Mouse (Mus musculus) telencephalon, adult 2 months (tissue): ENCODE measurements around the gene Marcksl1.

Experiments
- DNase-seq: peaks from one replicate; pipeline ENCODE4 v3.0.0-alpha.2; 2011; ENCODE audit warnings: low read depth, low spot score

Gene Marcksl1

GRCm38 (mm10) chr4:129513086-129513767 is at the start of gene Marcksl1:
Marcksl1 (plus strand) TSS chr4:129513581.
- DNase-seq: no peak

DNA sequence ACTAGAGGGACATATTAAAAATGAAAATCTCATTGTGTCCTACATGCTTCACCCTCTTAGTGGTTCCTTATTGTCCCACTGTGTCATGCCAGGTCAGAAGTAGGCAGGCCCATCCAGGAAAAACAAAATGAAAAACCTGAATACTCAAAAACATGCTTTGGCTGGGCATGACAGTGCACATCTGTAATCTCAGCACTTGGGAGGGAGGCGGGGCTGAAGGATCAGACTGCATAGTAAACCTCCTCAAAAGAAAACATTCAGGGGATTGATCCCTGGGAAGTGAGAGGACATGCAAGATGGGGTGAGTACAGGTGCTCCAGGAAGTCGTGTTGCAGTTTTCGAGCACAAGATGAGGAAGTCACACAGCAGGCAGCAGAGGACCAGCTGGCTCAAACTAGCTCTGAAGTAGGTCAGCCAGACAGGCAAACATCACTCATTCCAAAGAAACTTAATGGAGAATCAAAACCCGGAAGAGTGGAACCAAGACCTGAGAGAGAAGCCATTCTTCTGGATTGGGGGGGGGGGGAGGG is 49.0 kb upstream of the Marcksl1 start:
- DNase-seq: no peak

GRCm38 (mm10) chr4:129476047-129476446 is 37.3 kb upstream of the Marcksl1 start:
- DNase-seq: no peak

DNA sequence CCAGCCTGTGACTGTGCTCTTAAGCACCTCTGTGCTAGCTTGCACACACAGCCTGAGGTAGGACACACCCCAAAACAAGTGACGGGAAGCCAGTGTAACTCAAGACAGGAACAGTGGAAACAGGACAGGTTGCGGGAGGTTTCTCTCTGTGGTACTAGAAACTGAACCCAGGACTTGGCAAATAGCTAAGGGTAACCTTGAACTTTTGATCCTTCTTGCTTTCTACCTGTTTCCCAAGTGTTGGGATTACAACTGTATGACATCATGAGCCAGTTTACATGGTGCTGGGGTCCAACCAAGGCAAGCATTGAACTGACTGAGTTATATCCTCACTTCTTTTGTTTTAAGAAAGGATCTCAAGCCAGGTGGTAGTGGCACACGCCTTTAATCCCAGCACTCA is 33.5 kb upstream of the Marcksl1 start:
- no peak for DNase-seq

GRCm38 (mm10) chr4:129481090-129481489 is 32.3 kb upstream of the Marcksl1 start:
- DNase-seq: no peak

DNA sequence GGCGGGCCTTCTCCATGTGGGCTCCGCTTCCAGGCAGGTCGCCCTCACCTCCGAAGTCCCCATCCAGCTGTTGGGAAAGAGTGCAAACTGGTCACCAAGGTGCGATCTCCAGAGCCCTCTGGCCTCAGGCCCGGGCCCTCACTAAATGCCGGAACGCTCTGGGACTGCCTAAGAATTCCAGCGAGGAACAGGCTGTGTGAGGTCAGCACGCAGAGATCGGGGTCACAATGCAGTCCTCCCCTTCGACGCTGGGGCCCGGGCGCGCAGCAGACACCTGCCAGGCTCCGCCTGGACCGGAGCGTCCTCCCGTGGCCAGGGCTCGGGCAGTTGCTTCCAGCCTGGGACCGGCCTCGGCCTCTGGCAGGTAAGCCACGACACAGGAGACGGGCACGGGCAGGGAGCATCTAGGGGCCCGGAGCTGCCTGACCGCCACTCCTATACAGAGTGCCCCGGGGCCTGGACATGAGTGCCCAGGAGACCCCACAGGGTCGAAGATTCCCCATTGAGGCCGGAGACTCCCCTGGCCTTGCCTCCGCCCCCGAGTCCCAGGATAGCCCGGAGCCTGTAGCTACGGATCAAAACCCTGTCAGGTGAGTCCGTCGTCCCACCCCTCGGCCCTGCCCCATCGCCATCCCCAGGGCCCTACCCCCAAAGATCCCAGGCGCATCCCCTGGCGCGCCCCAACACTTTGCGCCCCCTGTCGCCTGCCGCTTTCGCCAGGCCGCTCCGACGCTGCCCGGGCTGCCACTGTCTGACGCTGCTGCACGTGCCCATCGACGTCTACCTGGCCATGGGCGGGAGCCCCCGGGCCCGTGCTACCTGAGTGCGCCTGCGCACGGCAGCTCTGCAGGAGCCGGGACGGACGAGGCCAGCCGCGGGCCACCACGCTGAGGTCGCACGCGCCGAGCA is 22.2 kb upstream of the Marcksl1 start, which contains the start of the genes Tssk3 and Fam229a:
TSS of gene Tssk3 (minus strand) at position 51 of the 909 bp plus-strand sequence.
TSS of gene Fam229a (plus strand) at position 219 of the 909 bp plus-strand sequence.
- no peak for DNase-seq

GRCm38 (mm10) chr4:129494681-129495080 is 18.7 kb upstream of the Marcksl1 start:
- DNase-seq: no peak

GRCm38 (mm10) chr4:129495672-129496562 is 17.5 kb upstream of the Marcksl1 start:
- peak; percentile 81 for DNase-seq

DNA sequence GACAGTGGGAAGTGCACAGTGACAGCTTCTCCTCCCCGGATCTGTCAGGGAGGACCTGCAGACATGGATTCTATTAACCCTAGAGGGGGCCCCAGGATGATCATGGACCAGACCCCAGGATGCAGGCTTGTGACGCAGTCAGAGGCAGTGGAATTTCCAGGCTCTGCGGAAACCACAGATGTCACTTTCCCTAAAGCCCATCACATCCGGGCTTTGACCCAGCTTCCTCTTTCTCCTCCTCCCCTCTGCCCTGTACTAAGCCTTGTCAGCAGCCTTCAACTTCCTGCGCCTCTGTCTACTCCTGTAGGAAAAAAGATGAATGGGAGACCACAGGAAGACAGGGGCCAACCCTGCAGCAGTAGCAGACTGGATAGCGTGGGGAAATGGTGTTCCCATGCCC is 16.8 kb upstream of the Marcksl1 start:
- DNase-seq: no peak

DNA sequence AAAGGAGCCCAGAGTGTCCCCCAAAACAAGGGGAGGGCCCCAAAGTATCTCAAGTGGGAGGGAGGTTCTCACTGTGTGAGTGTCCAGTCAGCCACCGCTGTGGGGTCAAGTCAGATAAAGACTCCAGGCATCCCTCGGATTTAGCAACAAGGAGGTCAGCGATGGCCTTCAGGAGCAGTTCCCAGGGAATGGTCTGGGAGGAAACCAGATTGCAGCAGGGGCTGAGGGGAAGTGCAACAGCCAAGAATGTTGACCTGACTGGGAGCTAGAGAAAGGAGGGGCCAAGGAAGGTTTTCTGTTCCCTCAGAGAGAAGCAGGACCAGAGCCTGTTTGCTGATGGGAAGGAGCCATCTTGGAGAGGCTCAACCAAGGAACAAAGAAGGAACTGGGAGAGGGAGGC is 14.4 kb upstream of the Marcksl1 start:
- DNase-seq: no peak

- no peak for DNase-seq
These were observed 13.4 kb upstream of the Marcksl1 start for GRCm38 (mm10) chr4:129500017-129500416.

- no peak for DNase-seq
These were observed 12.5 kb upstream of the Marcksl1 start for GRCm38 (mm10) chr4:129500607-129501566.

DNA sequence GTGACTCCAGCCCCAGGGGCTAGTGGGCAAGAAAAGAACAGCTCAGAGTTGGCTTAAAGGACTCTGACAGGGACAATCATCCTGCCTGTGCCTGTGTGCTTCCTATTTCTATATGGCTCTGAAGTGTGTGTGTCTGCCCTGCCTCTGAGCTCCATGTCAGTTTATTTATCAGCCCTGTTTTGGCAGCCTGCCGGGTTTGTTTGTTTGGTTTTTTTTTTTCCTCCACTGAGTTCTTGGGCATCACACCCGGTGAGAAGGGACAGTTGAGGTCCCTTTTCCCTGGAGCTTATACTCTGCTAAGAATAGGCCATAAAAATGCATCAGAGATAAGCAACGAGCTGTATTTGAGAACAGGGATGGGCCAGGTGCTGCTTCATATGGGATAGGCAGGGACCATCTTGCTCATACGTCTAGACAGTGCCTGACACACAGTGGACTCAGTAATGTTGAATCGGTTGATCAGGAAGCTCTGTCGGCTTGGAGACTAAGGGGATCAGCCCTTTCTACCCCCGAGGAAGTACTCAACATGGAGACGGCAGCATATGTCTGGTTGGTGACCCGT is 11.0 kb upstream of the Marcksl1 start:
- no peak for DNase-seq

DNA sequence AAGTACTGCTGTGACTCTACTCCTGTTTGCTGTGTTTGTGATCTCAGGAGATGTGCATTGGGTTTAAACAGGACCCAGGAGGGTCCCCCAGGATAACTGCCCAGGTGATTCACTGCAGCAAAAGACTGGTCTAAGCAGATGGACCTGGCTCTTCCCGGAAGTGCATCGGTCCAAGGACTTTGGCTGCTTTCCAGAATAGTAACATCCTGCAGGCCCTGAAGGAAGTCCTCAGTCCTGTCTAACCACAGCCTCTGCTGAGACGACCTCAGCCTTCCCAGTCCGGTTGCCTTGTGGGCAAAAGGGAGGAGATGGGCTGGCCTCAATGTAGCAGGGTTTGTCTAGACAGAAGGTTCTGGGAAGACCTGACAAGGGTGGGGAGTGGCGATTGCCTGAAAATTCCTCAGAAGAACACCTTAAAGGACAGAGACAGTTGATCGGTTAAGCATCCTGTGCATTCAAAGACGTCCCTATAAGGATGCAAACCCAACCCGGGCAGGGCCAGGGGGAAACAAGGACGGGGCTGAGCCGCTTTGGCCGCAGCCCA is 10.4 kb upstream of the Marcksl1 start:
- no peak for DNase-seq

DNA sequence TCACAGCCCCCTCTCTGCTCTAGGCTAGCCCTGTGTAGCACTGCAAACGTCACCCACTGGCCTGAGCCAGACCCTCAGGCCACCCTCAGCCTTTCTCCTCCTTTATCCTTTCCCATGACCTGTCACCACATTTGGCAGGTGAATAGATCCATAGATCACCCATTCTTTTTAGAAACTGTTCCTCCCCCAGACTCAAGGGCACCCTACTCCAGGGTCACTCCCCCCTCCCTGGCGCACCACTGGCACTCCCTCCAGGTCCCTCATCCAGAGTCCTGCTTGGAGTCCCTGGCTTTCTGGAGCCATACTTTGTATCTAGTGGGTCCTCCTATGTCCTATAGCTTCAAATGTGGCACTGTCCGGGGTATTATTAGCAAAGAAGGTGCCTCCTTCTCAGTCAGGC is 7.9 kb upstream of the Marcksl1 start:
- DNase-seq: no peak

GRCm38 (mm10) chr4:129507434-129508236 is 5.7 kb upstream of the Marcksl1 start:
- no peak for DNase-seq

- DNase-seq: no peak
These were observed 5.2 kb upstream of the Marcksl1 start for GRCm38 (mm10) chr4:129508237-129508515.

DNA sequence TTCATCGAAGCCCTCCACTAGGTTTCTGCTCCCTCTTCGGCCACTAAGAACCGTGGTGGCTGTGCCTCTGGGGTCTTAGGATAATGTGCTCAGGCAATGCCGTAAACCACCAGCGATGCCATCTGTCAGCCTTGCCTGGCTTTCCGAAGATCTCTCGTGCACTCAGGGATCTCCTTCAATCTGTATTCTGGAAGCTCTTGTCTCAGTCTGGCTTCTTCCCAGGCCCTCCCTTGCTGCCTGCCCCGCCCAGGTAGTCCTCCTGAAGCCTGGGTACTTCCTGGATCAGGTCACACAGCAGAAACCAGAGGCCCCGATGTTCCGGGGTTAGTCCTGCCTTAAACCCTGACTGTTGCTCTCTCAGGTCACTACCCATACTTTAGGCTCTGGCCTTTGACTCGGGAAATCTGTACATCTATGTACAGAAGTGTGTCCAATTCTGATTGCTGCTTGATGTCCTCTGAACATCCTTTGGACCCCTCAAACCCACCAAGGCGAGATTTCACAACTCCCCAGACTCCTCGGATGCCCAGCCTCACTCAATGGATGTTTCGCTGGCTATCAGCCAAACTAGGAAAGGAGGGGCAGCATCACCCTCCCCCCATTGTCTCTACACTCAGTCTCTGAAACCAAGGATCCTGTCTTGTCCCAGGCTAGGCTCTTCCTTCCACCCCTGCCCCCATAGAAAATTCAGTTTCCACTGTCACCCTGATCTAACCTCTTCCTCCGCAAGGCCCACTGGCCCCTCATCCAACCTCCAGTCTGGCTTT is 4.4 kb upstream of the Marcksl1 start:
- DNase-seq: no peak
